8 mouse cellular contexts compared by ENCODE assay signal in genomic region chr2:84679016-84679415, GRCm38 (mm10). TPM values are rescaled to one million over a fixed set of nuclear protein-coding genes. Genes with fewer than 3 reads are reported as not detected.
A peak's percentile ranks its signal among the peaks of the same experiment; 100 is the strongest.
DNase-seq lines count a peak whose midpoint lies in the region; ATAC-seq and TF ChIP-seq lines count a peak whose summit lies in the region.

Gene Tmx2, minus strand, starts transcription at chr2:84679140.

- H3K79me2 ChIP-seq in liver, adult 2 months (ENCODE audit: control insufficient read depth, insufficient read depth, low read length) = peaks cover 6% of the 10 kb centered on the region; the same call in 1 of the 2 replicates

- peak within 1 kb of the TSS; percentile 83 for H3K4me3 ChIP-seq in kidney, postnatal 0 days (replicated peaks; ENCODE audit: low read depth, low read length)
- peak within 1 kb of the TSS; percentile 82 for H3K4me3 ChIP-seq in forebrain, embryonic 15.5 days
- H3K4me3 ChIP-seq in hindbrain, embryonic 11.5 days (ENCODE audit: low read depth, low read length) = peak within 1 kb of the TSS; percentile 97
- peak within 1 kb of the TSS; percentile 98 for H3K4me3 ChIP-seq in liver, adult 2 months (ENCODE audit: insufficient read depth, low read depth, low read length)
- H3K4me3 ChIP-seq in stomach, embryonic 14.5 days (ENCODE audit: low read depth, low read length) = peak within 1 kb of the TSS; percentile 98

- peaks cover 10% of the 10 kb centered on the region; the same call in 1 of the 2 replicates for H3K4me1 ChIP-seq in kidney, postnatal 0 days (replicated peaks; ENCODE audit: insufficient read depth, low read length)
- H3K4me1 ChIP-seq in forebrain, embryonic 15.5 days = peaks cover 25% of the 10 kb centered on the region
- peaks cover 3% of the 10 kb centered on the region for H3K4me1 ChIP-seq in hindbrain, embryonic 11.5 days (replicated peaks; ENCODE audit: control insufficient read depth, insufficient read depth, low read length)
- H3K4me1 ChIP-seq in liver, adult 2 months (ENCODE audit: control insufficient read depth, insufficient read depth, low read length) = peaks cover 1% of the 10 kb centered on the region; the same call in 1 of the 2 replicates
- peaks cover 13% of the 10 kb centered on the region; the same call in 1 of the 2 replicates for H3K4me1 ChIP-seq in stomach, embryonic 14.5 days (ENCODE audit: control insufficient read depth, insufficient read depth, low read length)

- no peaks in the 10 kb centered on the region for H3K9me3 ChIP-seq in kidney, postnatal 0 days (replicated peaks; ENCODE audit: low read length)
- no peaks in the 10 kb centered on the region for H3K9me3 ChIP-seq in forebrain, embryonic 15.5 days
- no peaks in the 10 kb centered on the region for H3K9me3 ChIP-seq in hindbrain, embryonic 11.5 days (ENCODE audit: control insufficient read depth, low read length)
- no peaks in the 10 kb centered on the region for H3K9me3 ChIP-seq in stomach, embryonic 14.5 days (ENCODE audit: control insufficient read depth, low read depth, low read length)

- ATAC-seq in kidney, postnatal 0 days (replicated peaks; ENCODE audit: low FRiP score, low read depth) = no peak
- no peak for ATAC-seq in forebrain, embryonic 15.5 days (replicated peaks)
- ATAC-seq in hindbrain, embryonic 11.5 days (ENCODE audit: low FRiP score) = no peak
- ATAC-seq in stomach, embryonic 14.5 days (ENCODE audit: insufficient number of reproducible peaks, insufficient read depth, low FRiP score, low read depth) = no peak

- peak within 1 kb of the TSS; percentile 82 for H3K9ac ChIP-seq in kidney, postnatal 0 days (ENCODE audit: low read depth, low read length)
- peak within 1 kb of the TSS; percentile 76 for H3K9ac ChIP-seq in forebrain, embryonic 15.5 days (replicated peaks)
- peak within 1 kb of the TSS; percentile 89 for H3K9ac ChIP-seq in hindbrain, embryonic 11.5 days (ENCODE audit: low read depth, low read length)
- peak within 1 kb of the TSS; percentile 89 for H3K9ac ChIP-seq in liver, adult 2 months (ENCODE audit: low read depth, low read length)
- H3K9ac ChIP-seq in stomach, embryonic 14.5 days (replicated peaks; ENCODE audit: low read depth, low read length) = peak within 1 kb of the TSS; percentile 77

- WGBS in kidney, postnatal 0 days = 13% methylated on average over 8 of the region's 8 CpGs
- 20% methylated on average over 8 of the region's 8 CpGs for WGBS in forebrain, embryonic 15.5 days
- 19% methylated on average over 8 of the region's 8 CpGs for WGBS in hindbrain, embryonic 11.5 days
- WGBS in liver, adult 2 months = 14% methylated on average over 8 of the region's 8 CpGs
- WGBS in stomach, embryonic 14.5 days = 14% methylated on average over 8 of the region's 8 CpGs

- peak within 1 kb of the TSS; percentile 77 for H3K27ac ChIP-seq in kidney, postnatal 0 days
- peak within 1 kb of the TSS; percentile 65 for H3K27ac ChIP-seq in forebrain, embryonic 15.5 days (replicated peaks)
- peak within 1 kb of the TSS; percentile 58 for H3K27ac ChIP-seq in hindbrain, embryonic 11.5 days (ENCODE audit: low read depth, low read length)
- no peak within 1 kb of the TSS for H3K27ac ChIP-seq in liver, adult 2 months (replicated peaks; ENCODE audit: insufficient read depth, low read depth, low read length)
- peak within 1 kb of the TSS; percentile 79 for H3K27ac ChIP-seq in stomach, embryonic 14.5 days (ENCODE audit: low read length)

- TF ChIP-seq POLR2A in liver, adult 2 months (IDR thresholded peaks at IDR 0.05; ENCODE audit: extremely low read depth, insufficient read depth, low read length) = no peak

- no peak for TF ChIP-seq CTCF in kidney, postnatal 0 days (IDR thresholded peaks at IDR 0.05; ENCODE audit: low read depth)
- no peak for TF ChIP-seq CTCF in liver, adult 2 months (IDR thresholded peaks at IDR 0.05; ENCODE audit: low read depth, low read length)

- H3K36me3 ChIP-seq in kidney, postnatal 0 days (ENCODE audit: insufficient read depth, low read length) = peaks cover 15% of the 10 kb centered on the region
- H3K36me3 ChIP-seq in forebrain, embryonic 15.5 days = peaks cover 27% of the 10 kb centered on the region
- 0 out of 2 replicates have a peak, but pooled peaks cover 2% of the 10 kb centered on the region for H3K36me3 ChIP-seq in hindbrain, embryonic 11.5 days (ENCODE audit: control insufficient read depth, insufficient read depth, low read length)
- peaks cover 17% of the 10 kb centered on the region for H3K36me3 ChIP-seq in liver, adult 2 months (ENCODE audit: control insufficient read depth, insufficient read depth, low read length)
- peaks cover 4% of the 10 kb centered on the region; the same call in 1 of the 2 replicates for H3K36me3 ChIP-seq in stomach, embryonic 14.5 days (ENCODE audit: control insufficient read depth, insufficient read depth, low read length)

- H3K4me2 ChIP-seq in kidney, postnatal 0 days (ENCODE audit: low read length) = peak within 1 kb of the TSS; percentile 89
- H3K4me2 ChIP-seq in forebrain, embryonic 15.5 days (replicated peaks) = peak within 1 kb of the TSS; percentile 56
- peak within 1 kb of the TSS; percentile 51 for H3K4me2 ChIP-seq in hindbrain, embryonic 11.5 days (replicated peaks; ENCODE audit: low read depth, low read length)
- peak within 1 kb of the TSS; percentile 80 for H3K4me2 ChIP-seq in stomach, embryonic 14.5 days (replicated peaks; ENCODE audit: low read depth, low read length)

- DNase-seq in kidney, postnatal 0 days (ENCODE audit: low spot score) = no peak
- no peak for DNase-seq in kidney, postnatal 36 days
- DNase-seq in ZHBTc4 (ENCODE audit: low read depth, low spot score) = peak; percentile 28
- DNase-seq in hindbrain, embryonic 11.5 days (ENCODE audit: low spot score) = no peak
- no peak for DNase-seq in liver, adult 2 months (ENCODE audit: extremely low read depth, low read depth, low spot score)
- no peak for DNase-seq in kidney, postnatal 10 days

- H3K27me3 ChIP-seq in kidney, postnatal 0 days (ENCODE audit: insufficient read depth, low read length) = no peaks in the 10 kb centered on the region
- no peaks in the 10 kb centered on the region for H3K27me3 ChIP-seq in forebrain, embryonic 15.5 days
- no peaks in the 10 kb centered on the region for H3K27me3 ChIP-seq in hindbrain, embryonic 11.5 days (ENCODE audit: control insufficient read depth, insufficient read depth, low read length)
- H3K27me3 ChIP-seq in liver, adult 2 months (ENCODE audit: control insufficient read depth, insufficient read depth, low read length) = no peaks in the 10 kb centered on the region
- H3K27me3 ChIP-seq in stomach, embryonic 14.5 days (ENCODE audit: control insufficient read depth, insufficient read depth, low read length) = no peaks in the 10 kb centered on the region

RNA-seq across cellular contexts. Expression of gene Tmx2, which starts in this region (rescaled TPM):
- polyA plus RNA-seq in kidney, postnatal 0 days (2015; fragmentation: Nextera tagmentation; extraction: Ambion mirVana) = 189 and 199 TPM in 2 replicates
- polyA plus RNA-seq in forebrain, embryonic 15.5 days (2015; fragmentation: Nextera tagmentation; extraction: Ambion mirVana) = 198 and 209 TPM in 2 replicates
- polyA plus RNA-seq in hindbrain, embryonic 11.5 days (2014; fragmentation: Nextera tagmentation; extraction: Ambion mirVana) = 185 and 190 TPM in 2 replicates
- 50.6 and 53.6 TPM in 2 replicates for total RNA-seq in liver, adult 2 months (2014; rRNA removed)
- 83.5 and 92.1 TPM in 2 replicates for polyA plus RNA-seq in liver, adult 2 months (2012; rRNA removed)
- 119 and 130 TPM in 2 replicates for polyA plus RNA-seq in stomach, embryonic 14.5 days (2014; fragmentation: Nextera tagmentation; extraction: Ambion mirVana)
